Mouse (Mus musculus) G1E (cell line): ENCODE data around the gene Pgm5. TPM values are rescaled to one million over a fixed set of nuclear protein-coding genes. Genes with fewer than 3 reads are reported as not detected.

Experiments
- ATAC-seq: 2 replicates; pipeline ENCODE4 v1.8.0; 2016; ENCODE audit warnings: mild to moderate bottlenecking; ENCODE audit not compliant: insufficient number of reproducible peaks, poor library complexity, low FRiP score, severe bottlenecking; ENCODE audit errors: extremely low read depth
- DNase-seq: peaks from one replicate; pipeline ENCODE4 v3.0.0; 2012; ENCODE audit warnings: low spot score
- H3K27me3 ChIP-seq: 2 replicates; pipeline ENCODE4 v1.6.1; 2012; ENCODE audit warnings: mild to moderate bottlenecking, low read length, inconsistent platforms; ENCODE audit not compliant: insufficient read depth
- H3K36me3 ChIP-seq: replicated peaks from 2 replicates; pipeline ENCODE3; 2012; ENCODE audit warnings: mild to moderate bottlenecking, inconsistent platforms
- H3K4me1 ChIP-seq: 2 replicates; pipeline ENCODE4 v1.6.1; 2012; ENCODE audit warnings: low read depth, low read length, inconsistent platforms, mixed read lengths; ENCODE audit not compliant: insufficient read depth
- H3K4me3 ChIP-seq: 2 replicates; pipeline ENCODE4 v1.5.1; 2012; ENCODE audit warnings: low read depth, mild to moderate bottlenecking, inconsistent platforms, low read length, moderate library complexity, mixed read lengths
- H3K9me3 ChIP-seq: replicated peaks from 2 replicates; pipeline ENCODE4 v1.6.1; 2012; ENCODE audit warnings: inconsistent platforms
- CTCF ChIP-seq: IDR thresholded peaks from 2 replicates; pipeline ENCODE4 v1.5.1; 2012; ENCODE audit warnings: low read depth, low read length, inconsistent platforms, mixed read lengths
- GATA1 ChIP-seq: IDR thresholded peaks from 2 replicates; pipeline ENCODE4 v1.6.1; 2012; ENCODE audit warnings: borderline replicate concordance, low read length, inconsistent platforms, mixed read lengths
- GATA2 ChIP-seq: IDR thresholded peaks from 2 replicates; pipeline ENCODE4 v1.6.1; 2012; ENCODE audit warnings: low read depth, low read length, inconsistent platforms, borderline replicate concordance
- POLR2AphosphoS5 ChIP-seq: IDR thresholded peaks from 2 replicates; pipeline ENCODE4 v1.6.1; 2012; ENCODE audit warnings: low read depth, low read length, inconsistent platforms; ENCODE audit not compliant: insufficient replicate concordance
- TAL1 ChIP-seq: conservative IDR thresholded peaks from 2 replicates; pipeline ENCODE4 v1.6.1; 2012; ENCODE audit warnings: low read depth, low read length, inconsistent platforms, mixed read lengths
- polyA plus RNA-seq: library from polyadenylated mRNA; stranded (reverse); fragments of >175 nt; gene quantifications from 2 replicates; pipeline ENCODE4 v1.2.3, GENCODE M21; 2012
- total RNA-seq, 2 experiments: library from RNA; stranded (forward) in 1 of 2; stranded (reverse) in 1 of 2; fragments of 200-1000 nt in 1 of 2; fragments of >200 nt in 1 of 2; fragmentation: Nextera tagmentation in 1 of 2; gene quantifications; 2 replicates each; pipeline ENCODE4 v1.2.3; 2014 to 2017

Pgm5 gene
- total and polyA plus RNA-seq, 3 experiments = 0.16 TPM; not detected in 2

DNA sequence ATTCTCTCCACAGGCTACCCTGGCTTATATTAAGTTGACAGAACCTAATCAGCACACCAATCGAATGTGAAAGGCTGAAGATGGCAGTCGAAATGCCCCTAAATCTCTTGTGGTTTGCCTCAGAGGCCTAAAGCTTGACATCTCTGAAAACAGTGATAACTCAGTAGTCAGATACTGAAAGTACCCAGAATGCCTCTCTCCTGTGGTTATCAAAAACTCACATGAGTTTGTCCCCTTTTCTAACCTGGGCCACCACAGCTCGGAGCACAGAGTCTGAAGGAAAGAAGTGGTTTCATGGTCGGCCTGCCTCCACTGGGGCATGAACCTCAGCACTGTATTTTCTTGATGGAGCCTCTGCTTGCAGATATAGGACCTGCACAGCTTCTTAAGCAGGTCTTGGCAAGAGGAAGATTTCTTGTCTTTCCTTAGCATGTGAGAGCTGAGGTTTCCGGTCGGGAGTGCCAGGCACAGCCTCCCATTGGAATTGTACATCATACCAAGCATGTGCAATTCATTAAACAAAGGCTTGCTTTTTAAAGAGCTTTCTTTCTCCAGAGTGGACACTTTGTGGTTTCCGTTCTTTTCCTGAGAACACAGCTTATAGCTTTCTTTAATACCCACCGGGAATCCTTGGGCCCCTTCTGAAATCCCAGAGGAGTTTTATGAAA, 215.4 kb downstream of the Pgm5 start:
- H3K36me3 ChIP-seq = no peaks in the 10 kb centered on the region
- H3K27me3 ChIP-seq = 0 out of 2 replicates have a peak, but pooled peaks cover 2% of the 10 kb centered on the region
- no peak for DNase-seq
- H3K4me1 ChIP-seq = no peaks in the 10 kb centered on the region
- no peak for ATAC-seq
- TF ChIP-seq TAL1 (no peak), CTCF (no peak), GATA2 (no peak), POLR2AphosphoS5 (no peak), GATA1 (no peak)
- H3K9me3 ChIP-seq = no peaks in the 10 kb centered on the region
- no peak overlapping the region for H3K4me3 ChIP-seq

DNA sequence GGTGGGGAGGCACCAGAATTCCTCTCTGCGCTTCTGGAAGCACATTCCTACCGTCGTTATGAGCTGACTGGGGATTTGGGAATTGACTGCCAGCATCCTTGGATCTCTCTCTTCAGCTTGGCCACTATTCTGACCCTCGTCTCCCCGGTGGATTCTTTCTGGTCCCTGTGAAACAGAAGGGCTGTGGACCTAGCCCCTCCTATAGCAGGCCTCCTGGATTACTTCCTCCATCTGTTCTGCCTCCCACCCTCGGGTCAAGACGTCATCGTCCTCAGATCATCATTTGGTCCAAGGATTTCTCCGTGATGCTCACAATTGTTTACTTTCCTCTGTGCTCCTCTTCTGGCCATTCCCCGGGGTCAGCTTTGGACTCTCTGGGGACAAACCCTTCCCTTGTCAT, 216.7 kb downstream of the Pgm5 start:
- no peaks in the 10 kb centered on the region for H3K4me1 ChIP-seq
- H3K27me3 ChIP-seq = 0 out of 2 replicates have a peak, but pooled peaks cover 2% of the 10 kb centered on the region
- H3K9me3 ChIP-seq = no peaks in the 10 kb centered on the region
- no peaks in the 10 kb centered on the region for H3K36me3 ChIP-seq
- ATAC-seq = no peak
- H3K4me3 ChIP-seq = no peak overlapping the region
- no peak for TF ChIP-seq GATA1
- no peak for TF ChIP-seq POLR2AphosphoS5
- no peak for TF ChIP-seq GATA2
- no peak for TF ChIP-seq CTCF
- no peak for TF ChIP-seq TAL1
- DNase-seq = no peak

DNA sequence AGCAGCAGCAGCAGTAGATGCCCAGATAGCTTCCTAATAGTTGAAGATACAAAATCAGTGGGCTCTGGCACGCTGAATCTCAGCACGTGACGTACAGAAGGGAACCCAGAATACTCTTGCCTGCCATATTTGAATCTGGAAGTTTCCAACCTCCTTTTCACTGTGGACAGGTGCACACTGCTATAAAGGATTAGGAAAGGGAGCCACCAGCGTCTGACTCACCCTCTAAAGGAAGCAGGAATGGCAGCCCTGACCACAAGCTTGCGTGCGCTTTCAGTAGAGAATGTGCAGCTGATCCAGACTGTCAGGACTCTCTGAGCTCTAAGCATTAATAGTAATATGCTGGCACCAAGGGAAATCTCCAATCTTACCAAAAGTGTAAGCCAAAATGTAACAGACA, 220.7 kb downstream of the Pgm5 start:
- ATAC-seq = no peak
- no peaks in the 10 kb centered on the region for H3K4me1 ChIP-seq
- no peak overlapping the region for H3K4me3 ChIP-seq
- H3K36me3 ChIP-seq = no peaks in the 10 kb centered on the region
- no peak for DNase-seq
- TF ChIP-seq POLR2AphosphoS5 (no peak), GATA2 (no peak), CTCF (no peak), GATA1 (no peak), TAL1 (no peak)
- no peaks in the 10 kb centered on the region for H3K9me3 ChIP-seq
- peaks cover 6% of the 10 kb centered on the region; the same call in 1 of the 2 replicates for H3K27me3 ChIP-seq

DNA sequence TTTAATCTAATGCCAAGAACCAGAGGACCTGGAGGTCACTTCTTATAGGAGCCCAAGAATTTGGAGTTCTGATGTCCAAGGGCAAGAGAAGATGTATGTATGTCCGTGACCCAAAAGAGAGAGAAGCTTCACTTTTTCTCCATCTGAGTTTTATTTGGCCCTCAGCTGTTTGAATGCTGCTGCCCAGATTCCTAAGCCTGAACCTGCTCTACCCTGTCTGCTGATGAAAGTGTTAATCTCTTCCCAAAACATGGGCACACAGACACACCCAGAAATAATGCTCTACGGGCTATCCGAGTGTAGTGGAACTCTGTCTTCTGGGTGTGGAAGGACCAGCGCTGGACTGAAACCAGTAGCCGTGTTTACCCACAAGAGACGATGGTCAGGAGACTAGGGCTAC, 223.7 kb downstream of the Pgm5 start:
- Histone ChIP-seq H3K9me3 (no peaks in the 10 kb centered on the region), H3K36me3 (no peaks in the 10 kb centered on the region), H3K4me1 (peaks cover 6% of the 10 kb centered on the region), H3K27me3 (peaks cover 13% of the 10 kb centered on the region), H3K4me3 (no peak overlapping the region)
- DNase-seq (no peak), ATAC-seq (no peak)
- no peak for TF ChIP-seq TAL1
- no peak for TF ChIP-seq POLR2AphosphoS5
- TF ChIP-seq GATA2 = no peak
- no peak for TF ChIP-seq CTCF
- no peak for TF ChIP-seq GATA1

DNA sequence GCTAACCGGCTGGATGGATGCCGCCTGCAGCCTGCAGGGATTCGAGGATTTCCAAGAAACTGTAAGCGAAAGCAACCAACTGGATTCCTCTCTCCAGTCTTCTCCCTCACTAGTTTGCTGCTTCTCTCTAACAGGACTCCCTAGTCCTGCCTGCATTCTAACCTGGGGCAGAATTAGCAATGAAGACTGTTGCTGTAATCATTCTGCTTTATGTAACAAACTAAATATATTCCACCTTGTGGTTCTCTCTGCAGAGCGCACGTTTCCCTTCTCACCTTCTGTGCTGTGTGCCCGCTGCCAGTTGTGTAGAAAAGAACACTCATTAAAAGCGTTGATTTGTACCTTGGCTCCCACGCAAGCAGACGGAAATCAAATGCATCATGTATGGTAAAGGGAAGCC, 225.0 kb downstream of the Pgm5 start:
- Histone ChIP-seq H3K4me3 (no peak overlapping the region), H3K4me1 (peaks cover 6% of the 10 kb centered on the region), H3K27me3 (peaks cover 15% of the 10 kb centered on the region), H3K9me3 (no peaks in the 10 kb centered on the region), H3K36me3 (no peaks in the 10 kb centered on the region)
- DNase-seq (no peak), ATAC-seq (no peak)
- TF ChIP-seq GATA2 (no peak), GATA1 (no peak), TAL1 (no peak), CTCF (no peak), POLR2AphosphoS5 (no peak)

DNA sequence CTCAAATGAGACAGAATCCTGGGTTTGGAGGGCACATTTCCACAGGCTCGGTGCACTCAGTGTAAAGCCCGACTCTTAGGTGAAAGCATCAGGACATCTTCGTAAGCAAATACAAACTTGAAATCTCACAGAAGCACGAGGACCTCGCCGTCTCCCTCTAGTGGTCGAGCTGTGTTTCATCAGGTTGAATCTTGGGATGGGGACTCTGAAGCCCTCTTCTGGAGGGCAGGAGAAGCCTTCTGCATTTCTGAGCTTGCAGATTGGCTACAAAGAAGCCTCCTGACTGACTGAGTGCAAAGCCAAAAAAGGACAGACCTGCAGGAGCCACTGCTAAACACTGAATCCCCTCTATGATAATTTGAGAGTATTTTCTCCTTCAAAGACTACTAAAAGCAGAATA, 227.1 kb downstream of the Pgm5 start:
- ATAC-seq (no peak; the same call in 1 of the 2 replicates), DNase-seq (peak; percentile 54)
- Histone ChIP-seq H3K4me3 (no peak overlapping the region), H3K36me3 (no peaks in the 10 kb centered on the region), H3K9me3 (no peaks in the 10 kb centered on the region), H3K4me1 (peaks cover 8% of the 10 kb centered on the region), H3K27me3 (peaks cover 25% of the 10 kb centered on the region)
- TF ChIP-seq CTCF = peak; percentile 51
- TF ChIP-seq GATA2 = no peak

Other genes with a start within 250 kb of the Pgm5 start
- not detected in 2 replicates for gene Tmem252, start 187.8 kb downstream of the Pgm5 start, total RNA-seq (2014; fragmentation: Nextera tagmentation)
- gene Tmem252, start 187.8 kb downstream of the Pgm5 start, total RNA-seq (2017) = 0.05 and 0.12 TPM in 2 replicates
- gene Tmem252, start 187.8 kb downstream of the Pgm5 start, polyA plus RNA-seq = not detected in 2 replicates
- 67.5 and 91.0 TPM in 2 replicates for gene Gm10053, start 13.8 kb upstream of the Pgm5 start, total RNA-seq (2014; fragmentation: Nextera tagmentation)
- 118 and 156 TPM in 2 replicates for gene Gm10053, start 13.8 kb upstream of the Pgm5 start, total RNA-seq (2017)
- 0.11 TPM in 1 of 2 replicates, not detected in the other for gene Gm10053, start 13.8 kb upstream of the Pgm5 start, polyA plus RNA-seq
- gene Foxd4, start 39.3 kb upstream of the Pgm5 start, total RNA-seq (2014; fragmentation: Nextera tagmentation) = not detected in 2 replicates
- gene Foxd4, start 39.3 kb upstream of the Pgm5 start, total RNA-seq (2017) = not detected in 2 replicates
- 0.03 TPM in 1 of 2 replicates, not detected in the other for gene Foxd4, start 39.3 kb upstream of the Pgm5 start, polyA plus RNA-seq
- gene Cbwd1, start 99.8 kb upstream of the Pgm5 start, total RNA-seq (2014; fragmentation: Nextera tagmentation) = 22.0 and 31.9 TPM in 2 replicates
- gene Cbwd1, start 99.8 kb upstream of the Pgm5 start, total RNA-seq (2017) = 31.8 and 38.9 TPM in 2 replicates
- 0.84 and 1.6 TPM in 2 replicates for gene Cbwd1, start 99.8 kb upstream of the Pgm5 start, polyA plus RNA-seq
- gene Dock8, start 137.7 kb upstream of the Pgm5 start, total RNA-seq (2014; fragmentation: Nextera tagmentation) = not detected in 2 replicates
- 0.16 and 0.17 TPM in 2 replicates for gene Dock8, start 137.7 kb upstream of the Pgm5 start, total RNA-seq (2017)
- gene Dock8, start 137.7 kb upstream of the Pgm5 start, polyA plus RNA-seq = 0.01 TPM in 2 replicates